Mouse (Mus musculus) forebrain, embryonic 15.5 days (tissue): ENCODE results near the gene Asf1b. TPM values are rescaled to one million over a fixed set of nuclear protein-coding genes. Genes with fewer than 3 reads are reported as not detected.
A peak's percentile ranks its signal among the peaks of the same experiment; 100 is the strongest.

Experiments
- ATAC-seq: fragments of 200-750 bp; cut with Nextera tagmentation; replicated peaks from 2 replicates; pipeline ENCODE4 v1.8.0; 2017; ENCODE audit warnings: mild to moderate bottlenecking, moderate TSS enrichment, moderate library complexity
- H3K27ac ChIP-seq: fragments of 300-500 bp; sonication (generic); replicated peaks from 2 replicates; pipeline ENCODE4 v1.5.1; 2015; ENCODE audit warnings: mild to moderate bottlenecking, inconsistent platforms
- H3K27me3 ChIP-seq: fragments of 300-500 bp; sonication (generic); 2 replicates; pipeline ENCODE4 v1.6.1; 2015; ENCODE audit warnings: inconsistent platforms
- H3K36me3 ChIP-seq: fragments of 300-500 bp; sonication (generic); 2 replicates; pipeline ENCODE4 v1.6.1; 2015; ENCODE audit warnings: mild to moderate bottlenecking, inconsistent platforms
- H3K4me1 ChIP-seq: fragments of 300-500 bp; sonication (generic); 2 replicates; pipeline ENCODE4 v1.6.1; 2015; ENCODE audit warnings: inconsistent platforms
- H3K4me2 ChIP-seq: fragments of 300-500 bp; sonication (generic); replicated peaks from 2 replicates; pipeline ENCODE4 v1.6.1; 2015; ENCODE audit warnings: mild to moderate bottlenecking, inconsistent platforms
- H3K4me3 ChIP-seq: fragments of 300-500 bp; sonication (generic); 2 replicates; pipeline ENCODE4 v1.5.1; 2015; ENCODE audit warnings: mild to moderate bottlenecking, inconsistent platforms
- H3K9ac ChIP-seq: fragments of 300-500 bp; sonication (generic); replicated peaks from 2 replicates; pipeline ENCODE4 v1.6.1; 2015; ENCODE audit warnings: mild to moderate bottlenecking, inconsistent platforms
- H3K9me3 ChIP-seq: fragments of 300-500 bp; sonication (generic); 2 replicates; pipeline ENCODE4 v1.6.1; 2016; ENCODE audit warnings: inconsistent platforms
- WGBS: fragments of 180-500 bp; shearing (Covaris S2); methylation state at CpG from one replicate; pipeline ENCODE4 v1.1.7; 2015; ENCODE audit warnings: mixed read lengths; 5-methylcytosine and 5-hydroxymethylcytosine counted together
- polyA plus RNA-seq: library from polyadenylated mRNA; unstranded; fragments of >200 nt; fragmentation: Nextera tagmentation; extraction: Ambion mirVana; gene quantifications from 2 replicates; pipeline ENCODE4 v1.2.1, GENCODE M21; 2015

The Asf1b gene
- polyA plus RNA-seq, 1 experiment from 2014 or later, result 20.7 TPM

DNA sequence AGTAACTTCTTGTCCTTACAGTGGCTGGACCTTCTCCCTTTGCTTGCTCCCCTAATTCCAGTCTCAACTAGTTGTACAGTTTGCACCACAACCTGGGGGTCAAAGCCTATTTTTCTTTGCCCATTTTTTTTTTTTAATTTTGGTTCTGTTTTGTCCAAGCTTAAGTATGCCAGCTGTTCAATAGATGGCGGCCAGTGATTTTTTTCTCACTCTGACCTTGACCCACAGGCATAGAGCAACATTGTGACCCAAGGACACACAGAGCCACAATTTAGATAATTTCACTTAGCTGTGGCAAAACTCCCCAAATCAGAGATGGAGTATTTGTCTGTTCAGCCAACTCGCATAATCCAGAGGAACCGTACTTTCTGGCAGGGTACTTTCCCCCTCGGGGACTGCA is 15.8 kb downstream of the Asf1b start:
- no peak overlapping the region for H3K4me2 ChIP-seq
- H3K36me3 ChIP-seq, result peaks cover 6% of the 10 kb centered on the region; the same call in 1 of the 2 replicates
- H3K27ac ChIP-seq, result no peak overlapping the region
- no peak for ATAC-seq
- H3K4me1 ChIP-seq, result peaks cover 20% of the 10 kb centered on the region
- H3K4me3 ChIP-seq, result 0 out of 2 replicates have a peak overlapping the region, but pooled peaks have one; percentile 90
- H3K27me3 ChIP-seq, result no peaks in the 10 kb centered on the region
- 91% methylated on average over 4 of the region's 4 CpGs for WGBS
- no peak overlapping the region for H3K9ac ChIP-seq
- no peaks in the 10 kb centered on the region for H3K9me3 ChIP-seq

GRCm38 (mm10) chr8:83971661-83972060 is 16.4 kb downstream of the Asf1b start:
- Histone ChIP-seq H3K36me3 (peaks cover 6% of the 10 kb centered on the region; the same call in 1 of the 2 replicates), H3K27ac (peak overlapping the region; percentile 69; the same call in 1 of the 2 replicates), H3K4me1 (peaks cover 20% of the 10 kb centered on the region), H3K27me3 (no peaks in the 10 kb centered on the region), H3K9ac (peak overlapping the region; percentile 73), H3K4me2 (peak overlapping the region; percentile 83), H3K4me3 (peak overlapping the region; percentile 90), H3K9me3 (no peaks in the 10 kb centered on the region)
- ATAC-seq, result no peak
- 80% methylated on average over 6 of the region's 6 CpGs for WGBS

- no peaks in the 10 kb centered on the region for H3K27me3 ChIP-seq
- peak; percentile 100 for ATAC-seq
- WGBS, result under 1% methylated on average over 71 of the region's 94 CpGs
- peak within 1 kb of the TSS; percentile 89 for H3K9ac ChIP-seq
- H3K4me1 ChIP-seq, result peaks cover 28% of the 10 kb centered on the region
- H3K27ac ChIP-seq, result peak within 1 kb of the TSS; percentile 81
- peak within 1 kb of the TSS; percentile 90 for H3K4me3 ChIP-seq
- no peaks in the 10 kb centered on the region for H3K9me3 ChIP-seq
- peak within 1 kb of the TSS; percentile 96 for H3K4me2 ChIP-seq
- H3K36me3 ChIP-seq, result peaks cover 6% of the 10 kb centered on the region; the same call in 1 of the 2 replicates
Measured at GRCm38 (mm10) chr8:83972150-83973120, 17.1 kb downstream of the Asf1b start, which contains the start of gene Prkaca. Gene Prkaca (plus strand): TSS chr8:83972993.

DNA sequence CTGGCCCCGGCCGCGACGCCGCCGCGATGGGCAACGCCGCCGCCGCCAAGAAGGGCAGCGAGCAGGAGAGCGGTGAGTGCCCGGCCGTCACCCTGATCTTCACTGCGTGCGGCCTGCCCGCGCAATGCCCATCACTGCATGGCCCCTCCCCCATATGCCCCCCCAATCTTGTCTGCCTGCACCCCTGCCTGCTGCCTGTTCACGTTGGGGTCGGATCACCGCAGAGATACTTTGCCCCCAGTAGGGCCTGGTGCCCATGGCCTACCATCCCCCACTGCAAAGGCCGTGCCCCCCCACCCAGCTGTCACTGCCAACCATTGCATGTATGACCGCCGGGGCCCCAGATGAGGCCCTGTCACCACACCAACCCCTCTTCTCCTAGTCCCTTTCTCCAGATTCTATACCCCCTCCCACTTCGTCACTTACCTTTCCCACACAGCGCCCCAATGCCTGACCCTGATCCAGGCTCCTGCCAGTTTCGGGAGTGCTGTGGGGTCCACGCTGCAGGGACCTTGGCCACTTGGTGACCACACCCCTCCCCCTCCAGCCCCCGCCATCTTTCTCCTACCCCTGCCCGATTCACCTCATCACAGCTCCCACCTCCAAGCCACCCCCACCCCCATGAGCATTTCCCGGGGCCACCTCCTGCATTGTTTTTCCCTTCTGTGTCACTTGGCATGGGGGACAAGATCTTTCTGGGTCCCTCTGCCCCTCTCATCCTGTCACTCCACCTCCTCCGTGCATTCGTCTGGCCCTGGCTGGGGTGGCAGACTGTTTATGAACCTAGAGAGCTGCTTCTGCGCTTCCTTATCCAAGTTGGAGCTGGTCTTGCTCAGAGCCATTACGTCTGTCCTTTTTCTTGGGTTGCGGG is 18.1 kb downstream of the Asf1b start:
- H3K4me2 ChIP-seq, result peak overlapping the region; percentile 96
- H3K27ac ChIP-seq, result peak overlapping the region; percentile 81
- WGBS, result 2% methylated on average over 37 of the region's 37 CpGs
- no peaks in the 10 kb centered on the region for H3K27me3 ChIP-seq
- peak overlapping the region; percentile 90 for H3K4me3 ChIP-seq
- 0 out of 2 replicates have a peak, but pooled peaks cover 3% of the 10 kb centered on the region for H3K36me3 ChIP-seq
- peak; percentile 46; the same call in 1 of the 2 replicates for ATAC-seq
- H3K9ac ChIP-seq, result peak overlapping the region; percentile 89
- H3K4me1 ChIP-seq, result peaks cover 34% of the 10 kb centered on the region
- H3K9me3 ChIP-seq, result no peaks in the 10 kb centered on the region

DNA sequence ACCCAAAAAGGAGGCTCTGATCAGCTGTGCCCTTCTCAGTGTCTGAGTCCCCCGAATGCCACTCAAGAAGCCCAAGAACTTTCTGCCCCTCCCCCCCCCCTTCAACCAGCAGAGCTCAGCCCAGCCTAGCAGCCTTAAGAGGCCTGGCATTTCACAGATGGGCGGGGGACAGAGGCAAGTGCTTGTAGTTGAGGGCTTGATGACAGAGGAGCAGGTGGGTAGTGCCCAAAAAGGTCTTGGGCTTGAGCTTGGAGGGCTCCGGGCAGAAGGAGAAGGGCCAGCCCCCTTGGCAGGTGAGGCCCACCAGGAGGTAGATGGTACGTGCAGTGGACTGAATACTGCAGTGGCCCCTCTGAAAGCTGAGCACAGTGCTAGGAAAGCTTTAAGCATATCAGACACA is 19.2 kb downstream of the Asf1b start:
- WGBS, result 74% methylated on average over 4 of the region's 4 CpGs
- peaks cover 34% of the 10 kb centered on the region for H3K4me1 ChIP-seq
- H3K4me3 ChIP-seq, result peak overlapping the region; percentile 90; the same call in 1 of the 2 replicates

GRCm38 (mm10) chr8:83976101-83976630 is 20.9 kb downstream of the Asf1b start:
- H3K27ac ChIP-seq, result no peak overlapping the region
- peaks cover 8% of the 10 kb centered on the region for H3K36me3 ChIP-seq
- peaks cover 34% of the 10 kb centered on the region for H3K4me1 ChIP-seq
- H3K27me3 ChIP-seq, result no peaks in the 10 kb centered on the region
- H3K9me3 ChIP-seq, result no peaks in the 10 kb centered on the region
- H3K4me3 ChIP-seq, result no peak overlapping the region
- no peak for ATAC-seq
- no peak overlapping the region for H3K4me2 ChIP-seq
- WGBS, result 89% methylated on average over 4 of the region's 4 CpGs
- no peak overlapping the region for H3K9ac ChIP-seq

More for the DNA sequence above, 19.2 kb downstream of the Asf1b start:
- no peaks in the 10 kb centered on the region for H3K36me3 ChIP-seq
- no peak for ATAC-seq
- H3K9ac ChIP-seq, result no peak overlapping the region
- H3K9me3 ChIP-seq, result no peaks in the 10 kb centered on the region
- no peak overlapping the region for H3K27ac ChIP-seq
- peak overlapping the region; percentile 96; the same call in 1 of the 2 replicates for H3K4me2 ChIP-seq
- no peaks in the 10 kb centered on the region for H3K27me3 ChIP-seq

GRCm38 (mm10) chr8:83976779-83977350 is 21.6 kb downstream of the Asf1b start:
- Histone ChIP-seq H3K9me3 (no peaks in the 10 kb centered on the region), H3K4me2 (no peak overlapping the region), H3K36me3 (peaks cover 15% of the 10 kb centered on the region), H3K27me3 (no peaks in the 10 kb centered on the region), H3K27ac (no peak overlapping the region), H3K4me3 (no peak overlapping the region), H3K4me1 (peaks cover 31% of the 10 kb centered on the region), H3K9ac (no peak overlapping the region)
- ATAC-seq, result no peak
- WGBS, result 81% methylated on average over 5 of the region's 5 CpGs

- WGBS, result 56% methylated on average over 6 of the region's 6 CpGs
Measured at GRCm38 (mm10) chr8:83977646-83978045, 22.3 kb downstream of the Asf1b start.

DNA sequence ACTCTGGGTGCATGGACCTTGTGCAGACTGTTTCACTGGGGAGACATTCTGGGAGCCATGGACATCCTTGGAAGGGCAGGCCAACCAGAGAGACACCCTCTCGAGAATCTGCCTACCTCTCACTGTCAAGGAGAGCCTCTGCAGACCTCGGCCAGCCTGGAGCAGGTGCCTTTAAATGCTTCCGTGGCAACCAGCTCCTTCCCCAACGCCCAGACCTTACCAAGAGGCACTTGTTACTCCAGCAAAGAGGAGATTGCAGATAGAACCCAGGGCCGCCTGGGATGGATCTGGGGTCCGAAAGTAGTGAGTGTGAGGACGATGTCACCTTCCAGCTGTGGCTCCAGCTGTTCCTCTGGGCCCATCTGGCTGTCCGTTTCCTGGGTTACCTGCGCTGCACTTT is 22.9 kb downstream of the Asf1b start:
- 0 out of 2 replicates have a peak overlapping the region, but pooled peaks have one; percentile 12 for H3K27ac ChIP-seq
- 72% methylated on average over 9 of the region's 9 CpGs for WGBS
- H3K36me3 ChIP-seq, result peaks cover 27% of the 10 kb centered on the region
- no peak for ATAC-seq
- peaks cover 27% of the 10 kb centered on the region for H3K4me1 ChIP-seq
- H3K9me3 ChIP-seq, result no peaks in the 10 kb centered on the region
- no peak overlapping the region for H3K4me3 ChIP-seq
- H3K9ac ChIP-seq, result no peak overlapping the region
- no peak overlapping the region for H3K4me2 ChIP-seq
- H3K27me3 ChIP-seq, result no peaks in the 10 kb centered on the region

More at GRCm38 (mm10) chr8:83977646-83978045, 22.3 kb downstream of the Asf1b start:
- Histone ChIP-seq H3K27me3 (no peaks in the 10 kb centered on the region), H3K36me3 (peaks cover 21% of the 10 kb centered on the region), H3K9ac (no peak overlapping the region), H3K4me1 (peaks cover 28% of the 10 kb centered on the region), H3K9me3 (no peaks in the 10 kb centered on the region), H3K27ac (0 out of 2 replicates have a peak overlapping the region, but pooled peaks have one; percentile 12), H3K4me3 (no peak overlapping the region), H3K4me2 (no peak overlapping the region)
- ATAC-seq, result no peak

DNA sequence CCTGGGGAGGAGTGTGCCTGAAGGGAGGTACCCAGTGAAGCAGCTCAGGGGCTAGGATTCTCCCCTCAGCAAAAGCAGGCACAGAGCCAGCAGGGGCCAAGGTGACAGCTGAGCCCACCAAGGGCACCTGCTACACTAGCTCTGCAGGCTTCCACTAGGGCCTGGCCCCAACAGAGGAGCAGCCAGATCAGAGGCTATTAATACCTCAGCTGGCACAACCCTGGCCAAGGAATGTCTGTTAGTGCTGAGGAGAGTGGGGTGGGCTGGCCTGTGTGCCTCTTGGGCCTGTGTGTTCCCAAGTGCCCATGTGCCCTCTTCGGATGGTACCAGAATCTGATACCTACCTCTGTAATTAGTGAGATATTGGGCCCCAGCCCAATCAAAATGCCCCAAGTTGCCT is 24.9 kb downstream of the Asf1b start:
- Histone ChIP-seq H3K36me3 (peaks cover 41% of the 10 kb centered on the region), H3K9me3 (no peaks in the 10 kb centered on the region), H3K4me3 (no peak overlapping the region)

DNA sequence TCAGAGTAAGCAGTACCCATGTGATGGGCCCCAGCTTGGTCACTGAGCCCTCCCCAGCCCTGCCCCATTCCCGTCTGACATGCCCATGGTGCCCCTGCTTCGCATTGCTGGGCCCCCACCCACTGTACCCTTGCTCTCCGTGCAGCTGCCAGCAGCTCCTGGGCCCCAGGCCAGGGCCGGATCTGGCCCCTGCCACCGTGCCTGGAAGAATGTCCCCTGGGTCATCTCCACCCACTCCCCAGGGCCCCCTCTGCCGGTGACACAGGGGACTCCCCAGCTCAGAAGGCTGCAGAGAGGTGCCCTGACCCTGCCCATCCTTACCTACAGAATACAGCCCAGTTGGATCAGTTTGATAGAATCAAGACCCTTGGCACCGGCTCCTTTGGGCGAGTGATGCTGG is 25.5 kb downstream of the Asf1b start:
- no peak overlapping the region for H3K4me3 ChIP-seq
- 80% methylated on average over 8 of the region's 8 CpGs for WGBS
- no peak overlapping the region for H3K9ac ChIP-seq
- H3K27me3 ChIP-seq, result no peaks in the 10 kb centered on the region
- H3K4me2 ChIP-seq, result no peak overlapping the region
- no peak overlapping the region for H3K27ac ChIP-seq
- ATAC-seq, result no peak
- no peaks in the 10 kb centered on the region for H3K9me3 ChIP-seq
- H3K36me3 ChIP-seq, result peaks cover 44% of the 10 kb centered on the region
- peaks cover 14% of the 10 kb centered on the region for H3K4me1 ChIP-seq

More for the DNA sequence above, 24.9 kb downstream of the Asf1b start:
- WGBS, result 91% methylated on average over 1 of the region's 1 CpGs
- Histone ChIP-seq H3K4me2 (no peak overlapping the region), H3K27ac (no peak overlapping the region), H3K9ac (no peak overlapping the region), H3K4me1 (peaks cover 14% of the 10 kb centered on the region), H3K27me3 (no peaks in the 10 kb centered on the region)
- no peak for ATAC-seq
